Mouse (Mus musculus): ENCODE data around the gene Insc. TPM values are rescaled to one million over a fixed set of nuclear protein-coding genes. Genes with fewer than 3 reads are reported as not detected.

The Insc gene
- 0.28 TPM for polyA plus RNA-seq (2014; fragmentation: Illumina TruSeq; extraction: RNeasy Lipid Tissue Mini Kit (QIAGEN cat#74804); ENCODE audit: insufficient read depth, low read depth, low replicate concordance)

DNA sequence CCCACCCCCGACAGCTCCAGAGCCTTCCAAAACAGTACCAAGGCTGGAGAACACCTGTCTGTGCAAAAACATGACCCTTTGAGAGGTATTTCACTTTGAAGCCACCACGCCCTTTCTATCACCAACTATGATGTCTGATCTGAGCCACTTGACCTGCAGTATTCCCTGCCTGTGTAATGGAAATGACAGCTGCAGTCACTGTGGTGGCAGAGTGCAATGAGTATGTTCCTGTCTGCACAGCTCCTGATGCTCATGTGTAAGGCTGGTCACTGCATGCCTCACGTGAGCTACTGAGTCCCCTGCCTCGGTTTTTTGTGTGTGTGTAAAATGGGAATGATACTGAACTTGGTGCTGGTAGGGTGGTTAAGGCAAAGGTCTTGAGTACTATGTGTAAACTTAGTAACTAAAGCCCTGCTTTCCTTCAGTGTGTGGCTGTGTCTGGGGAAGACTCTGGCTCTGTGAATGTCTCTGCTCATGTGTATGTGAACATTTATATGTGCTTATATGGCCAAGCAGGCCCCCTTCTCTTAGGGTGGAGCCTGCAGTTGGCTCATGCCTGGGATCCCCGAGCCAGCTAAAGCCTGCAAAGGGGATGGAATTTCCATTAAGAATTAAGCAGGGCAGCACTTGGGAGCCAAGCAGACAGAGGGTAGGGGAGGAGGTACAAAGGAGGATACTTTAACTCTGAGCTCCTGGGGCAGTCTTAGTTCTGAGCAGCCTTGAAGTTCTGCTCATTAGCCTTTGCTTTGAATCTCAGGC, at the start of gene Insc:
Gene Insc (plus strand): TSS at position 673 of the 759 bp plus-strand sequence.

DNA sequence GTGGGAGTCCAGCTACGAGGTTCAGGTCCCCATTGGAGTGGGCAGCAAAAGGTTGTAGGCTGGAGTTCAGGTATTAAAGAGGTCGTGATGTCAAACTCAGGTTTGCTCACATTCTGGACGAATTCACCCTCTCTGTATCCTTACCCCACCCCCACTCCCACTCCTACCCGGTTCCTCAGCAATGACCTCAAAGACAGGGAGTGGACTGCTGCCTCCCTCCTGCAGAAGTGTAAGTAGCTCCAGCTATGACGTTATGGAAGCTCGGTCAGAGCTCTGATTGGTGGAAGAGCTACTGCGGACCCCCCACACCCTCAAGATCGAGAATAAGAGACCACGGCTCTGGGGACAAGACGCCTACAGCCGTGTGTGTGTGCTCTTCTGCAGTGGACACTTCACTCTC, 25.2 kb upstream of the Insc start, which contains the start of gene Calcb:
Gene Calcb (plus strand): TSS at position 344 of the 400 bp plus-strand sequence.

Other genes starting within 250 kb of the Insc start
- 1.3 TPM for gene Cyp2r1, start 180.7 kb upstream of the Insc start, polyA plus RNA-seq (2014; fragmentation: Illumina TruSeq; extraction: RNeasy Lipid Tissue Mini Kit (QIAGEN cat#74804); ENCODE audit: insufficient read depth, low read depth, low replicate concordance)
- 4.1 TPM for gene Calca, start 107.3 kb upstream of the Insc start, polyA plus RNA-seq (2014; fragmentation: Illumina TruSeq; extraction: RNeasy Lipid Tissue Mini Kit (QIAGEN cat#74804); ENCODE audit: insufficient read depth, low read depth, low replicate concordance)
- gene Calcb, start 25.1 kb upstream of the Insc start, polyA plus RNA-seq (2014; fragmentation: Illumina TruSeq; extraction: RNeasy Lipid Tissue Mini Kit (QIAGEN cat#74804); ENCODE audit: insufficient read depth, low read depth, low replicate concordance), result 1.0 TPM